Mouse (Mus musculus): ENCODE measurements around the gene Man2a1.

DNA sequence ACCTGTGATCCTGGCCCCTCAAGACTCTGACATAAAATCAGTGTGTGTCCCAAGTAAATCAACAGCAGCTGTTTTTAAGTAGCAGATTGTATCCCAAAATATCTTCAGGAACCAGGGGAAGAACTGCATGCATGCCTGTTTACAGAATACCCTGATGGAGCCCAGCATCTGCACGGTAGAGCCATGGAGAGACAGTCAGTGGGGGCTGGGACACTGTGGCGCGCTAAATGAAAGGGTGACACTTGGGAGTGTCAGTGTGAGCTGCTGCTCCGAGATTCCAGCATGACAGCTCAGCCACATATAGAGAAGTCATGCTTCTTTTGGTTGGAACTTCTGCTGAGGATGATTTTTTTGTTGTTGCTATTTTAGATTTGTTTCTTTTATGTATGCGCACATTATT, 192.1 kb downstream of the Man2a1 start:
- TF ChIP-seq POLR2A (IDR thresholded peaks at IDR 0.05; ENCODE audit: control insufficient read depth, extremely low read depth, insufficient read depth, low read length, poor library complexity) (no peak), CTCF (IDR thresholded peaks at IDR 0.05; ENCODE audit: borderline replicate concordance, control insufficient read depth, extremely low read depth, insufficient read depth, low read length, poor library complexity) (no peak)
